Mouse (Mus musculus): Measurements from ENCODE around the gene Sars.
A peak's percentile ranks its signal among the peaks of the same experiment; 100 is the strongest.

The Sars gene

GRCm38 (mm10) chr3:108444698-108445365, at the start of gene Sars:
Gene Sars (minus strand): TSS chr3:108445209.
- DNase-seq: peak; percentile 91

- no peak for DNase-seq
Measured at GRCm38 (mm10) chr3:108489968-108490367, 45.0 kb upstream of the Sars start.

- no peak for DNase-seq
Measured at GRCm38 (mm10) chr3:108484749-108485148, 39.7 kb upstream of the Sars start.

- no peak for DNase-seq
Measured at GRCm38 (mm10) chr3:108478800-108479199, 33.8 kb upstream of the Sars start.

GRCm38 (mm10) chr3:108476761-108477619, 32.0 kb upstream of the Sars start:
- no peak for DNase-seq

- DNase-seq: no peak
Measured at GRCm38 (mm10) chr3:108475496-108475895, 30.5 kb upstream of the Sars start.

GRCm38 (mm10) chr3:108474969-108475368, 30.0 kb upstream of the Sars start:
- DNase-seq: no peak

GRCm38 (mm10) chr3:108467760-108468159, 22.8 kb upstream of the Sars start:
- no peak for DNase-seq

- peak; percentile 18 for DNase-seq
Measured at GRCm38 (mm10) chr3:108466425-108466824, 21.4 kb upstream of the Sars start.

GRCm38 (mm10) chr3:108458866-108459265, 13.9 kb upstream of the Sars start:
- DNase-seq: peak; percentile 23

- DNase-seq: no peak
Measured at GRCm38 (mm10) chr3:108458380-108458779, 13.4 kb upstream of the Sars start.

- no peak for DNase-seq
Measured at GRCm38 (mm10) chr3:108454172-108454571, 9.2 kb upstream of the Sars start.

GRCm38 (mm10) chr3:108451969-108452368, 7.0 kb upstream of the Sars start:
- DNase-seq: no peak

GRCm38 (mm10) chr3:108445366-108445705, 327 bp upstream of the Sars start:
- no peak for DNase-seq

GRCm38 (mm10) chr3:108444029-108444428, 980 bp downstream of the Sars start:
- peak; percentile 49 for DNase-seq

GRCm38 (mm10) chr3:108436380-108436714, 8.7 kb downstream of the Sars start:
- DNase-seq: no peak

- DNase-seq: no peak
Measured at GRCm38 (mm10) chr3:108435701-108436379, 9.2 kb downstream of the Sars start.

GRCm38 (mm10) chr3:108433881-108434495, 11.0 kb downstream of the Sars start:
- no peak for DNase-seq

GRCm38 (mm10) chr3:108433188-108433880, 11.7 kb downstream of the Sars start:
- no peak for DNase-seq

GRCm38 (mm10) chr3:108432542-108433187, 12.3 kb downstream of the Sars start:
- DNase-seq: no peak

- no peak for DNase-seq
Measured at GRCm38 (mm10) chr3:108425624-108426018, 19.4 kb downstream of the Sars start.

- DNase-seq: no peak
Measured at GRCm38 (mm10) chr3:108424944-108425623, 19.9 kb downstream of the Sars start.

All from right cerebral cortex, adult 18-20 months (tissue).